8 mouse cellular contexts compared by ENCODE assay signal in genomic region chr2:147193271-147194255, GRCm38 (mm10). TPM values are rescaled to one million over a fixed set of nuclear protein-coding genes. Genes with fewer than 3 reads are reported as not detected.
DNase-seq lines count a peak whose midpoint lies in the region; ATAC-seq lines count a peak whose summit lies in the region.

Nkx2-2 (minus strand) TSS chr2:147194243.

- H3K27ac ChIP-seq in limb, embryonic 10.5 days: peak within 1 kb of the TSS; percentile 50; the same call in 1 of the 2 replicates

- H3K27me3 ChIP-seq in megakaryocyte, embryonic 14.5 days (replicated peaks): peaks cover 90% of the 10 kb centered on the region
- peaks cover 100% of the 10 kb centered on the region for H3K27me3 ChIP-seq in limb, embryonic 10.5 days (ENCODE audit: low read depth, poor library complexity, severe bottlenecking)

- WGBS in limb, embryonic 10.5 days: under 1% methylated on average over 54 of the region's 54 CpGs

- peak within 1 kb of the TSS; percentile 38 for H3K4me3 ChIP-seq in megakaryocyte, embryonic 14.5 days (replicated peaks)
- H3K4me3 ChIP-seq in limb, embryonic 10.5 days: peak within 1 kb of the TSS; percentile 51

- peak; percentile 53 for DNase-seq in adrenal gland, adult 2 months
- no peak for DNase-seq in adrenal gland, postnatal 4 days (ENCODE audit: low spot score in 2 of 2)
- DNase-seq in limb, embryonic 10.5 days (ENCODE audit: low spot score): peak; percentile 67
- DNase-seq in retina, postnatal 1 day: peak; percentile 62
- no peak for DNase-seq in right cerebral cortex, postnatal 4 days
- DNase-seq in lung, adult 18-20 months: no peak

- H3K4me1 ChIP-seq in megakaryocyte, embryonic 14.5 days: peaks cover 21% of the 10 kb centered on the region
- peaks cover 35% of the 10 kb centered on the region for H3K4me1 ChIP-seq in limb, embryonic 10.5 days

- no peaks in the 10 kb centered on the region for H3K9me3 ChIP-seq in megakaryocyte, embryonic 14.5 days
- H3K9me3 ChIP-seq in limb, embryonic 10.5 days (replicated peaks): no peaks in the 10 kb centered on the region

- ATAC-seq in megakaryocyte, adult 5-6 weeks (ENCODE audit: poor library complexity, severe bottlenecking): no peak

- H3K36me3 ChIP-seq in megakaryocyte, embryonic 14.5 days (replicated peaks; ENCODE audit: low read length): no peaks in the 10 kb centered on the region
- no peaks in the 10 kb centered on the region for H3K36me3 ChIP-seq in limb, embryonic 10.5 days

RNA-seq across cellular contexts. Expression of gene Nkx2-2, which starts in this region (rescaled TPM):
- total RNA-seq in adrenal gland, adult 2 months (2021): not detected
- not detected in 2 replicates for polyA plus RNA-seq in adrenal gland, adult 2 months (2012; rRNA removed)
- 1 to 10 TPM in 1 of 2 experiments, under 1 TPM in 1; 0.14 to 2.6 TPM for total RNA-seq in adrenal gland, postnatal 4 days (2021)
- not detected in 2 replicates for polyA plus RNA-seq in megakaryocyte, embryonic 14.5 days (2012; ENCODE audit: insufficient read depth, low replicate concordance)
- total RNA-seq in megakaryocyte, adult 5-6 weeks (2015): not detected in 2 replicates
- total RNA-seq in megakaryocyte, adult 5-6 weeks (2017): not detected in 2 replicates
- not detected in 2 replicates for polyA plus RNA-seq in limb, embryonic 10.5 days (2016; fragmentation: Nextera tagmentation; extraction: Ambion mirVana)

Comparison
In these comparisons a context has a peak if more than half of its experiments do, and no peak if none do; other contexts are left out.
1. Peak in DNase-seq in adrenal gland, adult 2 months; RNA of the gene not detected or under 1 TPM.
2. Peak in DNase-seq, H3K4me3 ChIP-seq and H3K27ac ChIP-seq in limb, embryonic 10.5 days; RNA of the gene not detected or under 1 TPM.